Mouse (Mus musculus): ENCODE results near the gene Asphd2. TPM values are rescaled to one million over a fixed set of nuclear protein-coding genes. Genes with fewer than 3 reads are reported as not detected.

Asphd2 gene
- polyA plus RNA-seq, 1 experiment from 2014 or later, result 3.8 TPM

DNA sequence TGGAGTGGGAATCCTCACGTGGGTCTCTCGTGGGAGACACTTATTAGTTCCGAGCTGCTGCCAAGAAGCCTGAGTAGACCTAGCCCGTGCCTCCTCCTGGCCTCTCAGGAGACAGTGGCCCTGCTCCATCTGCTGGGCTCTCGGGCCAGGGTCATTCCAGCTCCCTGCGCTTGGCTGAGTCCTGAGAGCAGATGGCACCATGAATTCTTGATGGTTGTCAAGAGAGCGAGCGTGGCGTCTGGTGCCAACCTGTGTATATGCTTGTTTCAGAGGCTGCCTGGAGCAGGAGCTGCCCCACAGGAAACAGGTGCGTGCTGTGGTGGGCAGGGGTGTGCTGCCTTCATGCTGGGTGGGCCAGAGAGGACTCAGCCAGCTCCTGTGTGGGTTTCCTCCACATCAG is 26.0 kb downstream of the Asphd2 start:
- H3K4me2 ChIP-seq, result no peak overlapping the region
- no peaks in the 10 kb centered on the region for H3K4me1 ChIP-seq
- H3K9me3 ChIP-seq, result no peaks in the 10 kb centered on the region
- no peak overlapping the region for H3K4me3 ChIP-seq
- H3K27ac ChIP-seq, result no peak overlapping the region
- 87% methylated on average over 10 of the region's 10 CpGs for WGBS
- peaks cover 35% of the 10 kb centered on the region for H3K36me3 ChIP-seq
- H3K9ac ChIP-seq, result no peak overlapping the region
- no peaks in the 10 kb centered on the region for H3K27me3 ChIP-seq
- no peak for ATAC-seq (ENCODE audit: borderline replicate concordance, extremely low read depth, low FRiP score, low TSS enrichment)

DNA sequence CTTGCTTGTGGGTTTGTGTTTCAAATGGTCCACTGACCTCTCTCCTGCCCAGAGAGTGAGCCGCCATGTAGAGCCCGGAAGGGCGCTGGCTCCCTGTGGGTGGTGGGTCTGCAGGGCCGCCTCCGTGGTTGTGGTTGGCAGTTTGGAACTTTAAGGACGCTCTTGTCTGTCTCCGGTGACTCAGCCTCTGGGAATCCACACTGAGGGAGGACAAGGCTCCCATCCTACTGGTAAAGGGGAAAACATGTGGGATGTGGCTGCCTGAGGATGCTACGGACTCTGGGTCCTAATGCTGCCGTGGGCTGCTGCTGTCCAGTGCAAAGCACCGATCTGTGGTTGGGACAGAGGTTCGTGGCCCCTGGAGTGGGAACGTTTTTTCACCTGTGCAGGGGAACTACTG is 26.7 kb downstream of the Asphd2 start:
- H3K4me3 ChIP-seq, result no peak overlapping the region
- H3K27ac ChIP-seq, result no peak overlapping the region
- no peak overlapping the region for H3K4me2 ChIP-seq
- WGBS, result 85% methylated on average over 12 of the region's 12 CpGs
- no peaks in the 10 kb centered on the region for H3K9me3 ChIP-seq
- H3K36me3 ChIP-seq, result peaks cover 38% of the 10 kb centered on the region
- H3K9ac ChIP-seq, result no peak overlapping the region
- no peak for ATAC-seq (ENCODE audit: borderline replicate concordance, extremely low read depth, low FRiP score, low TSS enrichment)
- no peaks in the 10 kb centered on the region for H3K4me1 ChIP-seq
- H3K27me3 ChIP-seq, result no peaks in the 10 kb centered on the region

DNA sequence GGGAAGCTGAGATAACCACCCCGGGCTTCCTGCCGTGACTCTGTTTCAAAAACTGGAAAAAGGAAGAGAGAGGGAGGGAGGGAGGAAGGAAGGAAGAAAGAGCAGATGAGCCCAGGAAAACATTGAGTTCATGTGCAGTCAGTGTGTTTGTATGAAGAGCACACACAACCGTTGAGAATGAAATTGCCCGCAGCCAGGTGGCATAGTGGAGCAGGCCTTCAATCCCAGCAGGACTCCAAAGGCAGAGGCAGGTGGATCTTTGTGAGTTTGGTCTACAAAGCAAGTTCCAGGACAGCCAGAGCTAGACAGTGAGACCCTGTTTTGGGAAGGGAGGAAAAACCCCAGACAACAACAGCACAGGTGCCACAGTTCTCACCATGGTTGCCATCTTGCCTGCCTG is 27.3 kb downstream of the Asphd2 start:
- H3K4me3 ChIP-seq, result no peak overlapping the region
- no peak for ATAC-seq (ENCODE audit: borderline replicate concordance, extremely low read depth, low FRiP score, low TSS enrichment)
- no peak overlapping the region for H3K4me2 ChIP-seq
- no peaks in the 10 kb centered on the region for H3K9me3 ChIP-seq
- H3K36me3 ChIP-seq, result peaks cover 38% of the 10 kb centered on the region
- no peaks in the 10 kb centered on the region for H3K27me3 ChIP-seq
- no peak overlapping the region for H3K9ac ChIP-seq
- H3K27ac ChIP-seq, result no peak overlapping the region
- WGBS, result 88% methylated on average over 4 of the region's 4 CpGs
- no peaks in the 10 kb centered on the region for H3K4me1 ChIP-seq

DNA sequence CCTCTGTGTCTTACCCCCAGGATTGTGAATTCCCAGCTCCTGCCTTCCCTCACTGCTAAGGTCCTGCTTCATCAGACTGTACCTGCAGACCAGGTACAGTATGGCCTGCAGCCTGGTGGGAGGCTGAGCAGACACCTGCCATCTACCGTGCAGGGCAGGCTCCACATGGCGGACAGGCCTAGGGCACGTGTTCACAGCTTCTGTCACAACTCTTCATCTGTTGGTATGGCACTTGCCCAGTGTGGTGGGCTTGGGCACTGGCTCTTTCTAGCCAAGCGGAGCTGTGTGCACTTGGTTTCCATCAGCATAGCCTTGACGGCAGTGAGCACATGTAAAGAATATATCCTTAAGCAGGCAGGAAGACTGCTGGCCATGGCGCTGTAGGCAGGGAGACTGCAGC is 27.8 kb downstream of the Asphd2 start:
- Histone ChIP-seq H3K27ac (no peak overlapping the region), H3K36me3 (peaks cover 38% of the 10 kb centered on the region)
- WGBS, result 93% methylated on average over 6 of the region's 6 CpGs

DNA sequence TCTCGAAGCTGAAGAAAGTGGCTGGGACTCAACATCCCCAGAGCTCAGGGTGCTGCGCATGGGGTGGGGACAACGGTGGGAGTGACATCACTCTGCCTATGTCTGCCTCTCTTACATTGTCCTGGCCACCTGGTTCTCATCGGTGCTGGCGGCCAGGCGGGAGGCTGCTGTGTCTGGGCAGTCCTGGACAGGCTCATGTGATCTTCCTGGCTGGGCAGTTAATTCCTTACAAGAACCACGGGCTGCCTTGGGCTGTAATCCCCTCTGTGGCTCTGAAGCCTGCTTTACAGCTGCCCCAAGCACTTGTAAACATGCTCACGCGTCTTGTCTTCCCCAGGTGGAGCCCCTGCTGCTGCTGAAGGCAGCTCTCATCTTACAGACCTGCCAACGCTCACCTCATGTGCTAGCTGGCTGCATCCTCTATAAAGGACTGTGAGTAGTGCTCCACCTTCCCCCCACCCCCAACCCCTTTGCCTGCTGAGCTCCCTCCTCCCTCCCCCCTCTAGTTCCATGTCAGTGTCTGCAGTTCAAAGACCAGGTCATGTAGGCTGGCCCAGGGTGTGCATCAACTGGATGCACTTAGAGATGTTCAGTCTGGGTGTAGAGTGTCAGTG is 30.4 kb downstream of the Asphd2 start:
- Histone ChIP-seq H3K4me1 (no peaks in the 10 kb centered on the region), H3K9ac (no peak overlapping the region), H3K27me3 (no peaks in the 10 kb centered on the region), H3K9me3 (no peaks in the 10 kb centered on the region), H3K4me2 (no peak overlapping the region), H3K4me3 (no peak overlapping the region), H3K27ac (no peak overlapping the region), H3K36me3 (peaks cover 23% of the 10 kb centered on the region)
- peak; percentile 46; the same call in 1 of the 2 replicates for ATAC-seq (ENCODE audit: borderline replicate concordance, extremely low read depth, low FRiP score, low TSS enrichment)
- 74% methylated on average over 10 of the region's 10 CpGs for WGBS

More for the DNA sequence above, 27.8 kb downstream of the Asphd2 start:
- ATAC-seq (ENCODE audit: borderline replicate concordance, extremely low read depth, low FRiP score, low TSS enrichment), result no peak
- H3K9ac ChIP-seq, result no peak overlapping the region
- no peaks in the 10 kb centered on the region for H3K4me1 ChIP-seq
- no peaks in the 10 kb centered on the region for H3K9me3 ChIP-seq
- no peak overlapping the region for H3K4me2 ChIP-seq
- H3K27me3 ChIP-seq, result no peaks in the 10 kb centered on the region
- no peak overlapping the region for H3K4me3 ChIP-seq

DNA sequence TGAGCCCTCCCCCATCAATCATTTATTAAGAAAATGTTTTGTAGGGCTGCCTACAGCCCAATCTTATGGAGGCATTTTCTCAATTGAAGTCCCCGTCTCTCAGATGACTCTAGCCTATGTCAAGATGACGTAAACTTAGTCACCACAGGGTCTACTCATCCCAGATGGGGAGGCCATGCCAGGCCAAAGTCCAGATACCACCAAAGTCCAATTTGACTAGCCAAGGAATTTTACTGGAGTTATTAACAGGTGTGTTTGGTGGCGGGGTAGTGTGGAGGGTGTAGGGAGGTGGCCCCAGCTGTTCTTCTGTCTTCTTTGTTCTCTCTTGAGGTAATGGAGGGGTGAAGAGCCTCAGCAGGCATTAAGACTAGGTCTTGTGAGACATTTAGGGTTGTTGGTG is 34.6 kb downstream of the Asphd2 start:
- Histone ChIP-seq H3K4me1 (no peaks in the 10 kb centered on the region), H3K27ac (no peak overlapping the region), H3K36me3 (0 out of 2 replicates have a peak, but pooled peaks cover 12% of the 10 kb centered on the region), H3K4me3 (no peak overlapping the region), H3K9me3 (no peaks in the 10 kb centered on the region), H3K27me3 (no peaks in the 10 kb centered on the region), H3K9ac (no peak overlapping the region), H3K4me2 (no peak overlapping the region)
- no peak for ATAC-seq (ENCODE audit: borderline replicate concordance, extremely low read depth, low FRiP score, low TSS enrichment)
- WGBS, result 93% methylated on average over 3 of the region's 3 CpGs

DNA sequence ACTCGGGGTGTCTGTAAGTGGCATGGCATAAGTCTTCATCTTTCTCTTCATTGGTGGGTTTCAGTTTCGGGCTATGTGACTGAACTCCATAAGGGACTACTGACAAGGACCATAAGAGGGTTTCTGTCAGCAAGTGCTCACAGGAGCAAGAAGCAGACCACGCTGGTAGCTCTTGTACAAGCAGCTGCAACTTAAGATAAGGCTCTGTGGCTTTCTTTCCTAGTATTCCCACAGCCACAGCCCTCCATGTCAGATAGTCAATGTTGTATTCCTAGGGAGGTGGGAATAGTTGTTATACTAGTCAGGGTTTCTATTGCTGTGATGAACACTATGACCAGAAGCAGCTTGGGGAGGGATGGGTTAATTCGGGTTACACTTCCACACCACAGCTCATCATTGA is 35.1 kb downstream of the Asphd2 start:
- H3K36me3 ChIP-seq, result 0 out of 2 replicates have a peak, but pooled peaks cover 7% of the 10 kb centered on the region

DNA sequence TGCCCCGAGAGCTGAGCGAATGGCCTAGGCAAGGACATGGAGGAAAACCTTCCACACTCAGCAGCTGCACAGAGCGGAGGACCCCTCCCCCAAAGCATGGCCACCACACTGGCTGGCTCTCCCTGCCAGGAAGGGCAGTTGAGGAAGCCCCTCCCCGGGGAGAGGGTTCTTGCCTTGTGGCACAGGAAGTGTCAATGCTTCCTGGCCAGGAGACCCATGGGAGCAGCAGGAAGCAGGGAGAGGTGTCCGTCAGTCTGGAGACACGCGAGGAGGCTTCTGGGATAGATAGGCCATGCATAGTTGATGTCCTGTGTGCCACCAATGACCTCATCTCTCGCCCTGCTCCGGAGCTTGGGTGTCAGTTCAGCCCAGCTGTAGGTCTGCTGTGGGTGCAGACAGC is 38.3 kb downstream of the Asphd2 start:
- no peaks in the 10 kb centered on the region for H3K27me3 ChIP-seq
- H3K4me3 ChIP-seq, result no peak overlapping the region
- H3K4me1 ChIP-seq, result no peaks in the 10 kb centered on the region
- no peaks in the 10 kb centered on the region for H3K36me3 ChIP-seq
- no peaks in the 10 kb centered on the region for H3K9me3 ChIP-seq
- 0 out of 2 replicates have a peak, but pooled peaks have one; percentile 8 for ATAC-seq (ENCODE audit: borderline replicate concordance, extremely low read depth, low FRiP score, low TSS enrichment)
- 91% methylated on average over 9 of the region's 9 CpGs for WGBS
- H3K4me2 ChIP-seq, result no peak overlapping the region
- H3K9ac ChIP-seq, result no peak overlapping the region
- H3K27ac ChIP-seq, result no peak overlapping the region

More for the DNA sequence above, 35.1 kb downstream of the Asphd2 start:
- ATAC-seq (ENCODE audit: borderline replicate concordance, extremely low read depth, low FRiP score, low TSS enrichment), result no peak
- Histone ChIP-seq H3K4me1 (no peaks in the 10 kb centered on the region), H3K4me2 (no peak overlapping the region), H3K9ac (no peak overlapping the region), H3K27ac (no peak overlapping the region), H3K27me3 (no peaks in the 10 kb centered on the region), H3K4me3 (no peak overlapping the region), H3K9me3 (no peaks in the 10 kb centered on the region)
- 75% methylated on average over 4 of the region's 4 CpGs for WGBS

DNA sequence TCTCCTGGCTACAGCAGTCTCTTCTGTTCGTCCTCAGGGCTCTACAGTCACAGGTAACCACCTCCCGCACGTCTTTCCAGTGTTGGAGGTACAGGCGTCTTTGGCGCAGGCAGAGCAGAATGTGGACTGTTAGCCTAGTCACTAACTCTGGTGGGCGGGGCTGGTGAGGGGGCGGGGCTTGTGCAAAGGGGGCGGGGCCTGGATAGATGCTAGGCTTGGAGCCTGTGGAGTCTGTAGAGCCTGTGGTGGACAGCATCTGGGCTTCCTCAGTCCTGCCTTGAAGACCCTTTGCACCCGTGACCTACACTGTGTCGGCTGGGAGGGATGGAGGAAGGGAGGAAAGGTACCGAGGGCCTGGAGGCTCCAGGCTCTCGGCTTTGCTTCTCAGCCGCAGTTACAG is 38.8 kb downstream of the Asphd2 start, which contains the start of gene Gm6583:
TSS of gene Gm6583 (minus strand) at position 124 of the 400 bp plus-strand sequence.
- ATAC-seq (ENCODE audit: borderline replicate concordance, extremely low read depth, low FRiP score, low TSS enrichment), result peak; percentile 39; the same call in 1 of the 2 replicates
- WGBS, result 60% methylated on average over 13 of the region's 13 CpGs

DNA sequence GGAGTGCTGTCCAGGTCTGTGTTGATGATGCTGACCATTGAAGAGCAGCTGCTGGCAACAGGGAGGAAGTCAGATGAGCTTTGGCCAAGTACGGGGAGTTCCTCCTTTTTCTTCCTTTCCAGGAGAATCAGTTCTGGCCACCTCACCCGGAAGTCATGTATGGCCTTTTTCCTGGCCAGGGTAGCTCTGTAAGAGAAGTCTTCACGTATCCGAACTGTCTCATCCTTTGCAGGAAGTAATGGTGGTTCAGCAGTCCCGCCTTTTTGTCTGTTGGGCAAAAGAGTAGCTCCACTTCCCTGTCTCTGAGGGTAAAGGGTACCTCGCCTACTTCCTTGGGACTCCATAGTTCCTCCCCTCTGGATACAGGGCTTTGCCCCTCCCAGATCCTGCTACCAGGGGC is 39.2 kb downstream of the Asphd2 start:
- ATAC-seq (ENCODE audit: borderline replicate concordance, extremely low read depth, low FRiP score, low TSS enrichment), result no peak
- H3K9me3 ChIP-seq, result no peaks in the 10 kb centered on the region
- no peak overlapping the region for H3K4me2 ChIP-seq
- H3K4me3 ChIP-seq, result no peak overlapping the region
- H3K9ac ChIP-seq, result no peak overlapping the region
- no peaks in the 10 kb centered on the region for H3K27me3 ChIP-seq
- no peaks in the 10 kb centered on the region for H3K4me1 ChIP-seq
- 77% methylated on average over 6 of the region's 6 CpGs for WGBS
- peaks cover 5% of the 10 kb centered on the region; the same call in 1 of the 2 replicates for H3K36me3 ChIP-seq
- H3K27ac ChIP-seq, result no peak overlapping the region

More for the DNA sequence above, 38.8 kb downstream of the Asphd2 start, which contains the start of gene Gm6583:
- Histone ChIP-seq H3K9ac (no peak within 1 kb of the TSS), H3K27me3 (no peaks in the 10 kb centered on the region), H3K36me3 (peaks cover 3% of the 10 kb centered on the region; the same call in 1 of the 2 replicates), H3K4me3 (no peak within 1 kb of the TSS), H3K4me1 (no peaks in the 10 kb centered on the region), H3K4me2 (no peak within 1 kb of the TSS), H3K27ac (no peak within 1 kb of the TSS), H3K9me3 (no peaks in the 10 kb centered on the region)

DNA sequence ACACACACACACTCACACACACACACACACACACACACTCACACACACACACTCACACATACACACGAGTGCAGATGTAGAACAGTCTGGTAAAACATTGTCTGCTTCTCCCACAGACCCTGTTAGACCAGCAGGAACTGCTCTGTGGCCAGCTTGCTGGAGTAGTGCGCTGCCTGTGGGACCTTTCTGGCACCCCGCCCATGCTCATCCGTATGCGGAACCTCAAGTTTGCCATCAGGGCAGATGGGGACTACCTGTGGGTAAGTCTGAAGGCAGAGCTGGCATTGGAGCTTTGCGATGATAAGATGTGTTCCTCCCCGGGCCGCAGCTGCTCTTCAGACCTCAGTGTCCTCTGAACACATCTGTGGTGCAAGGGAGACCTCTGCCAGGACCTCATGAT is 45.5 kb downstream of the Asphd2 start:
- H3K36me3 ChIP-seq, result peaks cover 15% of the 10 kb centered on the region

DNA sequence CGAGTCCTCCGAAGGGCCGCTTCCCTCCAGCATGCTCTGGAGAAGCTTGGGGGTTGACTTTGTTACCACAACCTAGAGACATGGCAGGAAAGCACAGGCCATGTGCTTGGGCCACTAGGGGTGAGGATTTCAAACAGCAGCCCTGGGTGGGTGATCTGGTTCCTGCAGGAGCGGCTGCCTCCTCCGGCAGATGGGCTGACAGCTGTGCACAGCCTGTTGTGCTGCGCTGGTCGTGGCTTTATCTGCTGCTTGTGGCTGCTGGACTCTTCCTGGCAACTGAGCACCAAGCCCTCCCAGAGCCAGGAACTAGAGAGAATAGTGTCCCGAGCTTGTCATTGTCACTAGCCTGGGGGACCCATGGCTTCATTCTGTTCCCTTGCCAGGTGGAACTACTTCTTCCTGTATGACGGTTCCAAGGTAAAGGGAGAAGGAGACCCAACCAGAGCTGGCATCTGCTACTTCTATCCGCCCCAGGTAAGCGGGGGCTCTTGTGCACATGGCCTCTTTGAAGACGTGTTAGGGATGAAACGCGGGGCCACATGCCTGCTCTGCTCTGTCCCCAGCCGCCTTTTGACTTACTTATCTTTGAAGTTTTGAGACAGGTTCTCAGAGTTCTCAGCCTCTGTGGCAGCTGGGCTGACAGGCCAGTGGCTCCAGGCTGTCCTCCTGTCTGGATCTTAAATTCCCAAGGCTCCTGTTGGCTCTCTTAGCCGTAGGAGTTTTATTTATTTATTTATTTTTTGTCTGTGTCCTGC is 48.3 kb downstream of the Asphd2 start:
- Histone ChIP-seq H3K4me3 (no peak overlapping the region), H3K9me3 (no peaks in the 10 kb centered on the region), H3K36me3 (peaks cover 15% of the 10 kb centered on the region), H3K27ac (no peak overlapping the region), H3K9ac (no peak overlapping the region), H3K4me2 (no peak overlapping the region), H3K27me3 (no peaks in the 10 kb centered on the region), H3K4me1 (peaks cover 19% of the 10 kb centered on the region)
- no peak for ATAC-seq (ENCODE audit: borderline replicate concordance, extremely low read depth, low FRiP score, low TSS enrichment)
- 82% methylated on average over 16 of the region's 16 CpGs for WGBS

More for the DNA sequence above, 45.5 kb downstream of the Asphd2 start:
- Histone ChIP-seq H3K27me3 (no peaks in the 10 kb centered on the region), H3K27ac (no peak overlapping the region), H3K4me3 (no peak overlapping the region), H3K9ac (no peak overlapping the region), H3K4me2 (no peak overlapping the region), H3K9me3 (no peaks in the 10 kb centered on the region), H3K4me1 (peaks cover 3% of the 10 kb centered on the region; the same call in 1 of the 2 replicates)
- ATAC-seq (ENCODE audit: borderline replicate concordance, extremely low read depth, low FRiP score, low TSS enrichment), result no peak
- 84% methylated on average over 8 of the region's 8 CpGs for WGBS
